Mouse (Mus musculus): Measurements from ENCODE around the gene Olfr661. TPM values are rescaled to one million over a fixed set of nuclear protein-coding genes. Genes with fewer than 3 reads are reported as not detected.

The Olfr661 gene
- polyA plus RNA-seq (2015; fragmentation: Nextera tagmentation; extraction: Ambion mirVana), result not detected in 2 replicates

GRCm38 (mm10) chr7:104686201-104686600, at the start of gene Olfr661:
Gene Olfr661 (plus strand): TSS chr7:104686501.

DNA sequence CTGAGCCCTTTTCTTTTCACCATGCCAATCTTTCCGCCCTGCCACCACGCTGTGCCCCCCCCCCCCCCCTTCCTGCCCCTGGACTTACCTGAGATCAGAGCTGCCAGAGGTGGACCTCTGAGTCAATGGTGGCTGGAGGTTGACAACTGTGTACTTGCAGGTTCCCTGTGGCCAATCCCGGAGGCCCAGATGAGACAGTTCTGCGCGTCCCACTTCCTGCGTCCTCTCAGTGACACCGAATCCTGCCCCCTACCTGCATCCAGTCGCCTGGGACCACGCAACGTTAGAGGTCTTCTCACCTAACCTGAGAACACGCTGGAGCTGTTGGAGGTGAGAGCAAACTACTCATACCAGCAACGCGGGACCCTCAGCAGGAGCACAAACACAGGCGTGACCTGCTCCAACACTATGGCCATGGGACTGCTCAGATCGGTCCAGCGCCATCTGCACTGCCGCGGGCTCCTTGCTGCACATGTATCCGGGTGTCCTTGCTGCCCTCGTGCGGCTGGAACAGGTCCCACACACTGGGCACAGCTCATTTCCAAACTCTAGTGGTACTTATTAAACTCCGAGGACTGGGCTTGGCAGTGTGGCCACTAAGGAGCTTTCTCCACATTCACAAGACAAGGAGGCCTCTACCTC, 39.3 kb upstream of the Olfr661 start, which contains the start of gene Olfr658:
Olfr658 (minus strand) TSS at position 465 of the 642 bp plus-strand sequence.

GRCm38 (mm10) chr7:104666453-104666852, 19.8 kb upstream of the Olfr661 start, which contains the start of gene Olfr659:
Gene Olfr659 (plus strand): TSS chr7:104666753.

Other genes with a start within 250 kb of the Olfr661 start
- 9.0 and 12.5 TPM in 2 replicates for gene Trim30a, start 221.3 kb upstream of the Olfr661 start, polyA plus RNA-seq (2015; fragmentation: Nextera tagmentation; extraction: Ambion mirVana)
- 6.6 and 8.9 TPM in 2 replicates for gene Trim30d, start 178.7 kb upstream of the Olfr661 start, polyA plus RNA-seq (2015; fragmentation: Nextera tagmentation; extraction: Ambion mirVana)
- not detected in 2 replicates for gene Olfr651, start 136.4 kb upstream of the Olfr661 start, polyA plus RNA-seq (2015; fragmentation: Nextera tagmentation; extraction: Ambion mirVana)
- gene Olfr652, start 125.6 kb upstream of the Olfr661 start, polyA plus RNA-seq (2015; fragmentation: Nextera tagmentation; extraction: Ambion mirVana), result not detected in 2 replicates
- not detected in 2 replicates for gene Olfr653, start 109.2 kb upstream of the Olfr661 start, polyA plus RNA-seq (2015; fragmentation: Nextera tagmentation; extraction: Ambion mirVana)
- not detected in 2 replicates for gene Olfr654, start 99.5 kb upstream of the Olfr661 start, polyA plus RNA-seq (2015; fragmentation: Nextera tagmentation; extraction: Ambion mirVana)
- not detected in 2 replicates for gene Olfr655, start 84.7 kb upstream of the Olfr661 start, polyA plus RNA-seq (2015; fragmentation: Nextera tagmentation; extraction: Ambion mirVana)
- not detected in 2 replicates for gene Olfr656, start 72.5 kb upstream of the Olfr661 start, polyA plus RNA-seq (2015; fragmentation: Nextera tagmentation; extraction: Ambion mirVana)
- gene Olfr657, start 61.7 kb upstream of the Olfr661 start, polyA plus RNA-seq (2015; fragmentation: Nextera tagmentation; extraction: Ambion mirVana), result not detected in 2 replicates
- not detected in 2 replicates for gene Olfr658, start 39.2 kb upstream of the Olfr661 start, polyA plus RNA-seq (2015; fragmentation: Nextera tagmentation; extraction: Ambion mirVana)
- not detected in 2 replicates for gene Olfr659, start 19.7 kb upstream of the Olfr661 start, polyA plus RNA-seq (2015; fragmentation: Nextera tagmentation; extraction: Ambion mirVana)
- not detected in 2 replicates for gene Usp17le, start 91.0 kb downstream of the Olfr661 start, polyA plus RNA-seq (2015; fragmentation: Nextera tagmentation; extraction: Ambion mirVana)
- not detected in 2 replicates for gene Usp17lb, start 156.1 kb downstream of the Olfr661 start, polyA plus RNA-seq (2015; fragmentation: Nextera tagmentation; extraction: Ambion mirVana)
- gene Usp17la, start 170.5 kb downstream of the Olfr661 start, polyA plus RNA-seq (2015; fragmentation: Nextera tagmentation; extraction: Ambion mirVana), result not detected in 2 replicates
- gene Olfr665, start 191.5 kb downstream of the Olfr661 start, polyA plus RNA-seq (2015; fragmentation: Nextera tagmentation; extraction: Ambion mirVana), result not detected in 2 replicates
- gene Olfr666, start 209.5 kb downstream of the Olfr661 start, polyA plus RNA-seq (2015; fragmentation: Nextera tagmentation; extraction: Ambion mirVana), result not detected in 2 replicates
- gene Olfr667, start 235.0 kb downstream of the Olfr661 start, polyA plus RNA-seq (2015; fragmentation: Nextera tagmentation; extraction: Ambion mirVana), result not detected in 2 replicates
- gene Olfr668, start 241.6 kb downstream of the Olfr661 start, polyA plus RNA-seq (2015; fragmentation: Nextera tagmentation; extraction: Ambion mirVana), result not detected in 2 replicates
- not detected in 2 replicates for gene Olfr669, start 247.7 kb downstream of the Olfr661 start, polyA plus RNA-seq (2015; fragmentation: Nextera tagmentation; extraction: Ambion mirVana)

All from spleen, postnatal 0 days (tissue).